Mouse (Mus musculus) regulatory T cell (primary cell): ENCODE measurements around the gene Ino80b.

ENCODE experiments used
- in situ Hi-C: fragments of 300-600 bp; cut with MboI, MseI; formaldehyde crosslinking; loops from one replicate; pipeline ENCODE4 v1.15.1; 2025; ENCODE audit warnings: high pct_unique_total_duplicates

Ino80b gene

GRCm38 (mm10) chr6:83125331-83125730 is at the start of gene Ino80b:
Gene Ino80b, minus strand, starts transcription at chr6:83125431.
- in situ Hi-C loops = no loop called here

GRCm38 (mm10) chr6:83172240-83172920 is 47.1 kb upstream of the Ino80b start:
- in situ Hi-C loops = no loop called here

GRCm38 (mm10) chr6:83171063-83171462 is 45.8 kb upstream of the Ino80b start:
- in situ Hi-C loops = no loop called here

- in situ Hi-C loops = no loop called here
Measured at GRCm38 (mm10) chr6:83169872-83170271, 44.6 kb upstream of the Ino80b start.

- in situ Hi-C loops = no loop called here
Measured at GRCm38 (mm10) chr6:83166243-83166630, 41.0 kb upstream of the Ino80b start.

- in situ Hi-C loops = no loop called here
Measured at GRCm38 (mm10) chr6:83165607-83166242, 40.5 kb upstream of the Ino80b start, which contains the start of gene Dctn1. Gene Dctn1, plus strand, starts transcription at chr6:83165920.

- in situ Hi-C loops = no loop called here
Measured at GRCm38 (mm10) chr6:83165026-83165606, 39.9 kb upstream of the Ino80b start.

- in situ Hi-C loops = no loop called here
Measured at GRCm38 (mm10) chr6:83162701-83163100, 37.5 kb upstream of the Ino80b start.

- in situ Hi-C loops = no loop called here
Measured at GRCm38 (mm10) chr6:83161921-83162641, 36.9 kb upstream of the Ino80b start.

- in situ Hi-C loops = no loop called here
Measured at GRCm38 (mm10) chr6:83161442-83161841, 36.2 kb upstream of the Ino80b start.

GRCm38 (mm10) chr6:83159456-83159855 is 34.2 kb upstream of the Ino80b start:
- in situ Hi-C loops = loop anchor here (5.0 kb wide), 1 partner anchor 52 kb away; the partner anchor contains the start of gene Mrpl53

- in situ Hi-C loops = loop anchor here (5.0 kb wide), 1 partner anchor 49 kb away; the partner anchor contains the start of gene Mrpl53
Measured at GRCm38 (mm10) chr6:83156259-83156684, 31.0 kb upstream of the Ino80b start, which contains the start of the genes Wdr54 and 1700003E16Rik. Gene Wdr54, minus strand, starts transcription at chr6:83156397. Gene 1700003E16Rik, plus strand, starts transcription at chr6:83156404.

- in situ Hi-C loops = loop anchor here (5.0 kb wide), 1 partner anchor 48 kb away; the partner anchor contains the start of gene Mrpl53
Measured at GRCm38 (mm10) chr6:83155552-83156238, 30.5 kb upstream of the Ino80b start.

GRCm38 (mm10) chr6:83153485-83153884 is 28.3 kb upstream of the Ino80b start:
- in situ Hi-C loops = no loop called here

- in situ Hi-C loops = no loop called here
Measured at GRCm38 (mm10) chr6:83153038-83153437, 27.8 kb upstream of the Ino80b start.

- in situ Hi-C loops = no loop called here
Measured at GRCm38 (mm10) chr6:83151721-83152120, 26.5 kb upstream of the Ino80b start.

GRCm38 (mm10) chr6:83147280-83147679 is 22.0 kb upstream of the Ino80b start:
- in situ Hi-C loops = no loop called here

- in situ Hi-C loops = no loop called here
Measured at GRCm38 (mm10) chr6:83145805-83146204, 20.6 kb upstream of the Ino80b start.

GRCm38 (mm10) chr6:83145209-83145608 is 20.0 kb upstream of the Ino80b start:
- in situ Hi-C loops = no loop called here

GRCm38 (mm10) chr6:83142886-83143285 is 17.7 kb upstream of the Ino80b start:
- in situ Hi-C loops = no loop called here

- in situ Hi-C loops = no loop called here
Measured at GRCm38 (mm10) chr6:83142211-83142731, 17.0 kb upstream of the Ino80b start.
